Mouse (Mus musculus) CH12F3 (cell line): ENCODE measurements around the gene Ednrb.
"Not testable (repeated sequence)": the region's sequence is repeated elsewhere in the genome, so short reads cannot be mapped to it uniquely, and the experiment has no call there.

Experiments used
- in situ Hi-C: fragments of 300-500 bp; cut with MboI; formaldehyde crosslinking; loops from 2 replicates; pipeline ENCODE4 v1.14.3; 2020; ENCODE audit warnings: low sequenced_read_pairs

Gene Ednrb

GRCm38 (mm10) chr14:103825934-103826333, 18.3 kb downstream of the Ednrb start:
- in situ Hi-C loops = no loop called here

- in situ Hi-C loops = no loop called here
Observed at GRCm38 (mm10) chr14:103823501-103823900, 20.7 kb downstream of the Ednrb start.

- in situ Hi-C loops = no loop called here
Observed at GRCm38 (mm10) chr14:103822590-103822989, 21.6 kb downstream of the Ednrb start.

- in situ Hi-C loops = no loop called here
Observed at GRCm38 (mm10) chr14:103816637-103817308, 27.4 kb downstream of the Ednrb start.

- in situ Hi-C loops = no loop called here
Observed at GRCm38 (mm10) chr14:103815542-103815941, 28.7 kb downstream of the Ednrb start.

GRCm38 (mm10) chr14:103814015-103814691, 30.0 kb downstream of the Ednrb start:
- in situ Hi-C loops = no loop called here

- in situ Hi-C loops = no loop called here
Observed at GRCm38 (mm10) chr14:103813246-103813645, 31.0 kb downstream of the Ednrb start.

- in situ Hi-C loops = no loop called here
Observed at GRCm38 (mm10) chr14:103811291-103811690, 32.9 kb downstream of the Ednrb start.

GRCm38 (mm10) chr14:103803907-103804659, 40.1 kb downstream of the Ednrb start:
- in situ Hi-C loops = no loop called here

- in situ Hi-C loops = no loop called here
Observed at GRCm38 (mm10) chr14:103797123-103797522, 47.1 kb downstream of the Ednrb start.

- in situ Hi-C loops = no loop called here
Observed at GRCm38 (mm10) chr14:103795591-103795990, 48.6 kb downstream of the Ednrb start.

- in situ Hi-C loops = no loop called here
Observed at GRCm38 (mm10) chr14:103793409-103793808, 50.8 kb downstream of the Ednrb start.

- in situ Hi-C loops = no loop called here
Observed at GRCm38 (mm10) chr14:103792726-103793125, 51.5 kb downstream of the Ednrb start.

GRCm38 (mm10) chr14:103787547-103787946, 56.7 kb downstream of the Ednrb start:
- in situ Hi-C loops = no loop called here

GRCm38 (mm10) chr14:103785096-103785965, 58.9 kb downstream of the Ednrb start:
- in situ Hi-C loops = no loop called here

- in situ Hi-C loops = not testable (repeated sequence)
Observed at GRCm38 (mm10) chr14:103780336-103780735, 63.9 kb downstream of the Ednrb start.

- in situ Hi-C loops = no loop called here
Observed at GRCm38 (mm10) chr14:103779276-103779675, 64.9 kb downstream of the Ednrb start.

GRCm38 (mm10) chr14:103778533-103779151, 65.6 kb downstream of the Ednrb start:
- in situ Hi-C loops = no loop called here

GRCm38 (mm10) chr14:103778009-103778431, 66.2 kb downstream of the Ednrb start:
- in situ Hi-C loops = no loop called here

- in situ Hi-C loops = no loop called here
Observed at GRCm38 (mm10) chr14:103777386-103777785, 66.8 kb downstream of the Ednrb start.
